Mouse (Mus musculus): ENCODE data around the gene Ppp1r16b.
"Not testable (repeated sequence)": the region's sequence is repeated elsewhere in the genome, so short reads cannot be mapped to it uniquely, and the experiment has no call there.

The Ppp1r16b gene

GRCm38 (mm10) chr2:158721481-158721880 lies 56.3 kb downstream of the Ppp1r16b start:
- no peak for DNase-seq (ENCODE audit: low read depth, low spot score)

DNA sequence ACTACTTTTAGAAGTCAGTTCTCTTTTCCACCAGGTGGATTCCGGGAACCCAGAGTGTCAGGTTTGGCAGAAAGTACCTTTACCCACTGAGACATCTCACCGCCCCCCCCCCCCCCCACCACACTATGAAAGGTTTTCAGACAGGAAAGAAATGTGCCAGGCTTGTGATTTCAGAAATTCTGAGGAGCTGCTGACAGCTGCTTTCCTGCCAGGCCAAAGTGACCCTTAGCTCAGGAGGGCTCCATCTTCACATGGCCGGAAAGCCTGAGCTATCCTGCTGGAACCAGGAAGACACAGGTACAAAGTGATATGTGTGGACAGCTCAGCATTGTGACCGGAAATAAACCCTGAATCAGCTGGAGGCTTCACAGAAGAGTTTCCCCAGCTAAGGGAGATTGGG lies 56.9 kb downstream of the Ppp1r16b start:
- no peak for DNase-seq (ENCODE audit: low read depth, low spot score)

DNA sequence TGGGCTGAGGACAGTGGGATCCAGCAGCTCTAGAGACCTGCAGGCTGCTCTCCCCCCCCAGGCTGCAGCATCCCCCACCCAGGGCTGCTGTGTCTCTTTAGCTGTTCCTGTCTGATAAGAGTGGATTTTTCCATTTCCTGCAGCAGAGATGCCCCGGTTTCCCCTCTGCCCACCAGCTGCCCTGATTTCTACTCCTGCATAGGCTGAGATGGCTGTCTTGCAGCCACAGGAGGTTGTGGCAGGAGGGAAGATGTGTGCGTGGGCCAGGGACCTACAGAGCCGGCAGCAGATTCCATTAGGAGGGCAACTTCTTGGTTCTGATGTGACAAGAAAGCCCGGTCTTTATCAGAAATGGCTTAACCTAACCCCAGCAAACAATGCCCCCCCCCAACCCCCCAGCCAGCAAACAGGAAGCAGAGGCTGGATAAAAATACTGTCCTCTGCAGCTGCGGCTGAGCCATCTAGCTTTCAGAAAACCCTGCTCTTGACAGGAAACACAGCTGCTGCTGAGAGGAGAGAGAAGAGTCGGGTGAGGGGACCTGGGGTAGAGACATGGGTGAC lies 57.9 kb downstream of the Ppp1r16b start:
- DNase-seq (ENCODE audit: low read depth, low spot score): no peak

GRCm38 (mm10) chr2:158723806-158724205 lies 58.6 kb downstream of the Ppp1r16b start:
- no peak for DNase-seq (ENCODE audit: low read depth, low spot score)

DNA sequence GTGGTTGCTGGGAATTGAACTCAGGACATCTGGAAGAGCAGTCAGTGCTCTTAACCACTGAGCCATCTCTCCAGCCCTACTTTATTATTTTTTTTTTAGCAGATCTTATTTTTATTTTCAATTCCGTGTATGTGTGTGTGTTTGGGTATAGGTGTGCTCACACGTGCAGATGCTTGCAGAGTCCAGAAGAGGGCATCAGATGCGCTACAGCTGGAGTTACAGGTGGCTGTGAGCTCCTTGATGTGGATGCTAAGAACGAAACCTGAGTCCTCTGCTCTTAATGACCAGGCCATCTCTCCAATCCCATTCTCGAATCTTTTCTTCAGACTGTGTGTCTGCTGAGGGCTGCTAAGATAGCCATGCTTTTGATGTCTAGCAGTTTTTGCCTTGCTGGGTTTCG lies 61.1 kb downstream of the Ppp1r16b start:
- no peak for DNase-seq (ENCODE audit: low read depth, low spot score)

DNA sequence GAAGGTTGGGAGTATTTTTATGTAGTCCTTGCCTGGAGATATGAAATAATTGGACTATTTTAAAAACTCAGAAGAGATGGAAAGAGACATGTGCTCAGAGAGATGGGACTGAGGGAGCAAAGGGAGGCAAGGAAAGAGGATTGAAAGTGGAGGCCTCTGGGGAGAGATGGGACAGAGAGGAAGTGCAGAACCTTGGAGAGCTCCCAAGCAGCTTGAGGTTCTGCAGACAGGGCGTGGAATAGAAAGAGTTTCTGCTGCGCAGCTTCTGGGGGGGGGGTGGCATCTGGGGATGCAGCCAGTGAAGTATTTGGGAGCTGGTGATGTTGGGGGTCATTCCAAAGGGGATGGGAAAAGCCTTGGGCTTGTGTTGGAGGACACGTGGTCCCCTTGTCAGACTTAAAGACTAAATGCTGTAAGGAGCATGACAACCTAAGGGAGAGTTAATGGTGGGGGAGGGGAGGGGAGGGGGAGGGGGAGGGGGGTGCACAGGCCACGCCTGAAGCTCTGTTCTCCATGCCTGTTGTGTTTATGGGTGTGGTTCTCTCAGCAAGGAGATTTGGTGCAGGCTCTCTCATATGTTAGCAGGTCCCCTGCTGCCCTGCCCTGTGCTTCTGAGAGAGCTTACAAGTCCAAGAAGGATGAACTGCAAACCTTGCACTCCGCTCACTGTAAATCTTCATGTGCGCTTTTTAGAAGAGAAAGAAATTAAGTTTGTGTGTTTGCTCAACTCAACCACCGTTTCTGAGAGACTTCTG lies 63.0 kb downstream of the Ppp1r16b start:
- DNase-seq (ENCODE audit: low read depth, low spot score): no peak

GRCm38 (mm10) chr2:158730896-158731295 lies 65.7 kb downstream of the Ppp1r16b start:
- DNase-seq (ENCODE audit: low read depth, low spot score): no peak

DNA sequence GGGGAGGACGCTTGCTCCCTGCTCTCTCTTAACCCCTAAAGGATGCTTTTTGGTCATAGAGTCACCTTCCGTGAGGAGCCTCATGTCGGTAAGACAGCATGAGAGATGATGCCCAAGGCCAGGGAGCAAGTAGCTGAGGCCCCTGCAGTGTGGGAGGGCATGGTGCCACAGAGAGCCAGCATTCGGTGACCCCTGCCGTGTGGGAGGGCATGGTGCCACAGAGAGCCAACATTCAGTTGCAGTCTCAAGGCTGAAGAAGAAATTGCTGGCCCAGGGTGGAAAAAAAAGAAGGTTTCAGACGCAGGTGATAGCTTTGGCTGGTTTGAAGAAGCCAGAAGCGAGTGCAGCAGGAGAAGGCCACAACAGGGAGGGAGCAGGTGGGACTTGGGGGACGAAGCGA lies 67.3 kb downstream of the Ppp1r16b start:
- DNase-seq (ENCODE audit: low read depth, low spot score): no peak

GRCm38 (mm10) chr2:158733136-158733535 lies 67.9 kb downstream of the Ppp1r16b start:
- no peak for DNase-seq (ENCODE audit: low read depth, low spot score)

DNA sequence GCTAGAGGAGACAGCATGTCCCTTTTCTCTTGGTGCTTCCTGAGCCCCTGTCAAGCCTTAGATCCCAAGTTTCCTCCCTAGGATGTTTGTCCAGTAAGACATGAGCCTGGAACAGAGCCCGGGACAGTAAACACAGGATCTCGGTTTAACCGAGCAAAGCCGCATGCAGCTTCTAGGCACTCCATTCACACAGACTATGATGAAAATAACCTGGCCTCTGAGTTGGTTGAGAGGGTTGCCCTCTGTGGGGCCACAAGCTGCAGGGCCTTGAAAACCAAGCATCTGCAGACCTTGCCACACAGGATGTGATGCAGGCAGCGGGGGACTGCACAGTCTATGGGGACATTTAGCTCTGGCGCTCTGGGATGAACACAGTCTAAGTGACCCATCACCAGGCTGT lies 68.7 kb downstream of the Ppp1r16b start:
- DNase-seq (ENCODE audit: low read depth, low spot score): no peak

DNA sequence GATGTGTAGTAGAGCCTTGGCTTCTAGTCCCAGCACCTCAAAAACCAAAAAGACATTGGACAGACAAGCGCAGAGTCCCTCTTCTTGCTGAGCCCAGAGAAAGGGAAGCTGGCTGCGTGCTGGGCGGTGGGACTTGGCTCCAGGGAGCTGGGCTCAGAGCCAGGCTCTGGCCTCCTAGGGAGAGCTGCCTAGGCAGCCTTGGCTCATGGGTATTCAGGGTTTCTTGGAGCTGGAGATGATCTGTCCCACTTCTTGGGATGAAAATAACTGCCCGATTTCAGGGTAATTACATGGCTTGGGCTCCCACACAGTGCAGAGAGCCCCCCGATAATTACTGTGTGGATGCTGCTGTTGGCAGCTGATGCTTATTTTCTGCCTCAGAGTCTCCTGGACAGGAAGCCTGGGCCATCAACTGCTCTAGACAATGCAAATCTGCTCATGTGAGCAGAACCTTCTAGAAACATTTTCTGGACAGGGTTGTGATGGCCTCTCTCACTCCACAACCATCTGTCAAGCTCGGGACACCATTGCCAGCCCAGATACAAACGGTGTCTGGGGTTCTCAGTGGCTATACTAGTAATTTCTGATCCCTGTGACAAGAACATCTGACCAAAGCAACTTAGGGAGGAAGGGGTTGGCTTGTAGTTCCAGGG lies 69.4 kb downstream of the Ppp1r16b start:
- DNase-seq (ENCODE audit: low read depth, low spot score): no peak

GRCm38 (mm10) chr2:158735340-158735739 lies 70.1 kb downstream of the Ppp1r16b start:
- no peak for DNase-seq (ENCODE audit: low read depth, low spot score)

DNA sequence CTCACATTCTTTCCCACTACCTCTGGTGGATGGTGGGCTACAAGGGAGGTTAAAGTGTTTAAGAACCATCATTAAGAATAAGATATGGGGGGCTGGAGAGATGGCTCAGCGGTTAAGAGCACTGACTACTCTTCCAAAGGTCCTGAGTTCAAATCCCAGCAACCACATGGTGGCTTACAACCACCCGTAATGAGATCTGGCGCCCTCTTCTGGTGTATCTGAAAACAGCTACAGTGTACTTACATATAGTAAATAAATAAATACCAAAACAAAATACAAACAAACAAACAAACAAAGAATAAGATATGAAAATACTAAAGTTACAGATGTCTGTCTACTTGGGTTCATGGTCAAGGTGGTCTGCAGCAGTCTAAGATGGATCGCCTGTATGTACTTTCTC lies 71.0 kb downstream of the Ppp1r16b start:
- DNase-seq (ENCODE audit: low read depth, low spot score): not testable (repeated sequence)

- DNase-seq (ENCODE audit: low read depth, low spot score): no peak
Observed at GRCm38 (mm10) chr2:158738591-158738990, 73.4 kb downstream of the Ppp1r16b start.

GRCm38 (mm10) chr2:158739113-158739512 lies 73.9 kb downstream of the Ppp1r16b start:
- no peak for DNase-seq (ENCODE audit: low read depth, low spot score)

DNA sequence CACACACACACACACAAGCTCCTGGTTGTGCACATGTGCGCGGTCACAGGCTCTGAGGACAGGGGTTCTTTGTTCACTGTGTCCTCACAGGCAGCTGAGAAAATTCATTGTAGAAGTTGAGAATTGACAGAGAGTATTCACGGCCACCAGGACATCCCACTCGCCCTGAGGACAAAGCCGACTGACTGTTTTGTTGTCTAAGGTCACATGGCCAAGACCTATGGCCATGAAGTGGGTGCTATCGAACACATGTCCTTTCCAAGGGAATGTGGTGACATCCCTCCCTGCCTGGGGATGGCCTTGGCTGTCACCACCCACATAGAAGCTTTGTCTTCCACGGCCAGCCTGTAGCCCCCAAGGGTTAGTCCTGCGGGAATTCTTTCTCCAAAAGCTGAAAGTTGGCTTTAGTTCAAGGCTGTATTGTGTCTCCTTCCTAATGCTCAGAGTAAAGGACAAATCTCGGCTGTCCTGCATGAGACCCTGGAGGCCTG lies 75.9 kb downstream of the Ppp1r16b start:
- DNase-seq (ENCODE audit: low read depth, low spot score): no peak

- no peak for DNase-seq (ENCODE audit: low read depth, low spot score)
Observed at GRCm38 (mm10) chr2:158742431-158742830, 77.2 kb downstream of the Ppp1r16b start.

- DNase-seq (ENCODE audit: low read depth, low spot score): no peak
Observed at GRCm38 (mm10) chr2:158743518-158744141, 78.4 kb downstream of the Ppp1r16b start.

GRCm38 (mm10) chr2:158745049-158745482 lies 79.9 kb downstream of the Ppp1r16b start:
- DNase-seq (ENCODE audit: low read depth, low spot score): peak; percentile 38

DNA sequence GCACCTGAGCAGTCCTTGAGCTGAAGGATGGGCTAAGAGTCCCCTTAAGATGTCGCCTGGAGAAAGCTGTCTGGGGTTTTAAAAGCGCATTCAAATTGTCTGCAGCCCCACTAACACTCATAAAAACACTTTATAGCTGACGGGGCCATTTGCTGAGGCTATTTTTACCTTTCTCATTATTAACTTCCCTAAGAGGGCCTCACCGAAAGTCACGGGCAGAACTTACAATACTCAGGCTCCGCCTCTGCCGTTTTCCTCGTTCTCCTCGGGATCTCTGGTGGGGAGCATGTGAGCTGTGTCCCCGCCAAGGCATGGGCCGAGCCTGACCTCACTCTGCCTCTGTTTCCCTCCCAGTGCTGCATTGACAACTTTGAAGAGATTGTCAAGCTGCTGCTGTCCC lies 81.0 kb downstream of the Ppp1r16b start:
- no peak for DNase-seq (ENCODE audit: low read depth, low spot score)

- DNase-seq (ENCODE audit: low read depth, low spot score): no peak
Observed at GRCm38 (mm10) chr2:158749366-158749765, 84.2 kb downstream of the Ppp1r16b start.

DNA sequence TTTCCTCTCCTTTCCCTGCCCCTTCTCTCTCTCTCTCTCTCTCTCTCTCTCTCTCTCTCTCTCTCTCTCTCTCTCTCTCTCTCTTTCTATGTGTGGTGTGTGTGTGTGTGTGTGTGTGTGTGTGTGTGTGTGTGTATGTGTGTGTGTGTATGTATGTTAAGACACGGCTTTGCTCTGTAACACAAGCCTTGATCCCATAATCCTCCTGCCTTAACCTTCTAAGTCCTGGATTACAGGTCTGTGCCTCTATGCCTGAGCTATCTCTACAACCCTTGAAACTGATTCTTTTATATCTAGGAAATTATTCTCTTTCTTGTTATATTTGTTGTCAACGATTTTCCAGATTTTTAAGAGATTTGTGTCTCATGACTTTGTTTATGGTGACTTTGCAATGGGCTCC lies 95.0 kb downstream of the Ppp1r16b start:
- peak; percentile 54 for DNase-seq (ENCODE audit: low read depth, low spot score)

All from retina, postnatal 7 days (tissue).